Mouse (Mus musculus) CH12.LX (cell line): ENCODE results near the gene Tmed1.

ENCODE experiments used
- CHD2 ChIP-seq: IDR thresholded peaks from 2 replicates; pipeline ENCODE4 v1.6.1; 2011; ENCODE audit warnings: low read length, improper control_type of control experiment
- CTCF ChIP-seq, 2 experiments: IDR thresholded peaks in 1 of 2; conservative IDR thresholded peaks in 1 of 2; 2 replicates each; pipeline ENCODE4 v1.5.1; 2011 to 2012; ENCODE audit warnings: low read depth in 2 of 2, low read length in 2 of 2, improper control_type of control experiment in 1 of 2, inconsistent platforms in 1 of 2, mild to moderate bottlenecking in 1 of 2, moderate library complexity in 1 of 2
- E2F4 ChIP-seq: IDR thresholded peaks from 2 replicates; pipeline ENCODE4 v1.6.1; 2011; ENCODE audit warnings: low read depth, low read length, improper control_type of control experiment; ENCODE audit not compliant: insufficient replicate concordance
- ELF1 ChIP-seq: IDR thresholded peaks from 2 replicates; pipeline ENCODE4 v1.6.1; 2014; ENCODE audit warnings: low read depth, mild to moderate bottlenecking, inconsistent platforms, low read length, improper control_type of control experiment
- EP300 ChIP-seq: IDR thresholded peaks from 2 replicates; pipeline ENCODE4 v1.6.1; 2011; ENCODE audit warnings: low read length, improper control_type of control experiment
- MAFK ChIP-seq: IDR thresholded peaks from 2 replicates; pipeline ENCODE4 v1.6.1; 2011; ENCODE audit warnings: low read length, improper control_type of control experiment; ENCODE audit not compliant: insufficient replicate concordance
- MAX ChIP-seq: IDR thresholded peaks from 2 replicates; pipeline ENCODE4 v1.6.1; 2011; ENCODE audit warnings: low read length, improper control_type of control experiment
- NRF1 ChIP-seq: IDR thresholded peaks from 2 replicates; pipeline ENCODE4 v1.6.1; 2014; ENCODE audit warnings: low read depth, mild to moderate bottlenecking, inconsistent platforms, low read length, improper control_type of control experiment, moderate library complexity
- PAX5 ChIP-seq: IDR thresholded peaks from 2 replicates; pipeline ENCODE4 v1.6.1; 2012; ENCODE audit warnings: low read length, inconsistent platforms, mixed read lengths
- POLR2A ChIP-seq: IDR thresholded peaks from 2 replicates; pipeline ENCODE4 v1.6.1; 2011; ENCODE audit warnings: low read depth, mild to moderate bottlenecking, improper control_type of control experiment, low read length
- TCF12 ChIP-seq: IDR thresholded peaks from 2 replicates; pipeline ENCODE4 v1.6.1; 2014; ENCODE audit warnings: low read depth, mild to moderate bottlenecking, inconsistent platforms, low read length, improper control_type of control experiment
- USF1 ChIP-seq: IDR thresholded peaks from 2 replicates; pipeline ENCODE4 v1.6.1; 2014; ENCODE audit warnings: low read depth, mild to moderate bottlenecking, inconsistent platforms, low read length, improper control_type of control experiment

DNA sequence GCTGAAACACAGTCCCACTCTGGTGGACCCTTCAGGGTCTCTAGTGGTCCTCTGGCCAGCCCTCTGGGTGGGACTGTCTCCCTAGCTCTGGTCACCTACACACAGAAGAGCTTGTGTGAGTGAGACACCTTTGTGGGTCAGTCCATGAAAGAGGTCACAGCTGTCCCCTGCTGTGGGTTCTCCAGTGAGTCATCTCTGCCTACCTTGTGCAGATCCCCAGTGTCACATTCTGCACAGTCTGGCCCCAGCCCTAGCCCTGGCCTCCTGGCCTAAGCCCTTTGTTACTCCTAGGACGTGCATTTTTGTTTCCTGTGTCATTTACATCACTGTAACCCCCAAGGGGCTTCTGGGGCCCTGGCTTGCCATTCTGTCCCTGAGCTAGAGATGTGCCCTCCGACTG, 16.1 kb downstream of the Tmed1 start:
- TF ChIP-seq CTCF (conservative IDR thresholded peaks at IDR 0.05 in 1 of 2, IDR thresholded peaks at IDR 0.05 in 1 of 2; ENCODE audit: low read depth in 2 of 2, low read length in 2 of 2) (no peak), TCF12 (peak; percentile 62; the same call in 1 of the 2 replicates), POLR2A (no peak), USF1 (no peak), ELF1 (no peak), EP300 (peak; percentile 55; the same call in 1 of the 2 replicates), PAX5 (no peak), E2F4 (no peak), MAX (no peak), NRF1 (no peak), CHD2 (no peak), MAFK (no peak)
